Mouse (Mus musculus): Measurements from ENCODE around the gene Lysmd2.

- TF ChIP-seq EP300 (IDR thresholded peaks at IDR 0.05; ENCODE audit: low read depth) (no peak), CTCF (IDR thresholded peaks at IDR 0.05; ENCODE audit: low read depth) (no peak)
These were observed 47.2 kb downstream of the Lysmd2 start for GRCm38 (mm10) chr9:75672769-75673168.

Data from heart, postnatal 0 days (tissue).